In the genomic region with DNA sequence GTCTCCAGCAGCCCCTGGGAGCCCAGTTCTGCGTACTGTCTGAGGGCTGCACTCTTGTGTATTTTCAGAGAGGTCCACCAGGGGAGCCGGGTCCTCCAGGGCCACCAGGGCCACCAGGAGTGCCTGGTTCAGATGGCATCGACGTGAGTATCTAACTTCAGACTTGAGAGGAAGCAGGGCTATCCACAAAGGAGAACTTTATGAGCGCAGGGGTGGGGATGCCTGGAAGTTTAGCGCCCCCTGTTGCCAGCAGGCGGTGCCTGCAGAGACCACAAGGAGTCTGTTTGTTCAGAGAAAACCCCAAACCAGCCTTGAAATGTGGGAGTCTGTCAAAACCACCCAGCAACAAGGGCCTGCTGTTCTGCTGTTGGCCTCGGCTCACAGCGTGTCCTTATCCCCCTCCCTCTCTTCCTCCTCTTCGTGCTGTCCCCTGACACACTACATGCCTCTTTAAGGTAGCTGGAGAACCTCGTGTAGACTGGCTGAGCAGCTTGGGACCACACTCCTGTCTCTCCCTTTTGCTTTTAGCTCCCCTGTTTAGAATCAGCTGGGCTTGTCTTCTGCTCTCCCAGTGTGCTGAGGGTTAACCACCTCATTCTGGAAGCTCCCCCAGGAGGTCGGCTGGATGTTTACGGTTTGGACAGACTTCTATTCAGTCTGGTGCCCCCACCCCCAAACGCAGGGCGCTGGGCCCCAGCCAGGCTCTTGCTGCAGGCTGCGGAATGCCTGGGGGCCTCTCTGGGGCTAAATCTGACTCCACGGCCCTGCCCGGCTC, we compare ENCODE assay signal across 8 mouse cellular contexts. TPM values are rescaled to one million over a fixed set of nuclear protein-coding genes. Genes with fewer than 3 reads are reported as not detected.
A peak's percentile ranks its signal among the peaks of the same experiment; 100 is the strongest.
DNase-seq lines count a peak whose midpoint lies in the region; ATAC-seq lines count a peak whose summit lies in the region.

No protein-coding gene starts in this region.

- no peak overlapping the region for H3K9ac ChIP-seq in forebrain, embryonic 14.5 days (ENCODE audit: low read length)

- peaks cover 2% of the 10 kb centered on the region; the same call in 1 of the 2 replicates for H3K4me1 ChIP-seq in forebrain, embryonic 14.5 days (ENCODE audit: control insufficient read depth, insufficient read depth, low read length)
- peaks cover 37% of the 10 kb centered on the region for H3K4me1 ChIP-seq in hindbrain, embryonic 10.5 days (replicated peaks)

- 0 out of 2 replicates have a peak overlapping the region, but pooled peaks have one; percentile 10 for H3K27ac ChIP-seq in forebrain, embryonic 14.5 days (ENCODE audit: low read depth, low read length)
- peak overlapping the region; percentile 85 for H3K27ac ChIP-seq in hindbrain, embryonic 10.5 days

- peak; percentile 64 for ATAC-seq in forebrain, embryonic 14.5 days

- 0 out of 2 replicates have a peak overlapping the region, but pooled peaks have one; percentile 7 for H3K4me2 ChIP-seq in forebrain, embryonic 14.5 days (ENCODE audit: low read length)

- 8% methylated on average over 18 of the region's 18 CpGs for WGBS in forebrain, embryonic 14.5 days
- WGBS in hindbrain, embryonic 10.5 days: 7% methylated on average over 18 of the region's 18 CpGs

- peaks cover 3% of the 10 kb centered on the region; the same call in 1 of the 2 replicates for H3K27me3 ChIP-seq in forebrain, embryonic 14.5 days (replicated peaks; ENCODE audit: control insufficient read depth, insufficient read depth, low read length)
- peaks cover 34% of the 10 kb centered on the region for H3K27me3 ChIP-seq in hindbrain, embryonic 10.5 days (ENCODE audit: insufficient read depth, poor library complexity, severe bottlenecking)

- H3K9me3 ChIP-seq in forebrain, embryonic 14.5 days (replicated peaks; ENCODE audit: control insufficient read depth, low read length): no peaks in the 10 kb centered on the region
- H3K9me3 ChIP-seq in hindbrain, embryonic 10.5 days: no peaks in the 10 kb centered on the region

- peak; percentile 31 for DNase-seq in MN1 (ENCODE audit: low spot score)
- DNase-seq in cerebellum, adult 11-12 months: peak; percentile 58
- peak; percentile 76 for DNase-seq in forebrain, embryonic 14.5 days (ENCODE audit: low spot score)
- DNase-seq in hindbrain, embryonic 10.5 days (ENCODE audit: low spot score): peak; percentile 81
- peak; percentile 72 to 76 for DNase-seq in layer of hippocampus, postnatal 14 days (ENCODE audit: low spot score in 2 of 2)
- DNase-seq in lung, postnatal 14 days: peak; percentile 74
- peak; percentile 76 for DNase-seq in ovary, postnatal 36 days (ENCODE audit: low spot score)
- peak; percentile 52 to 58 for DNase-seq in thymus, postnatal 36 days

- no peak overlapping the region for H3K4me3 ChIP-seq in forebrain, embryonic 14.5 days (ENCODE audit: low read depth, low read length)
- peak overlapping the region; percentile 27 for H3K4me3 ChIP-seq in hindbrain, embryonic 10.5 days

- no peaks in the 10 kb centered on the region for H3K36me3 ChIP-seq in forebrain, embryonic 14.5 days (ENCODE audit: control insufficient read depth, insufficient read depth, low read length)
- no peaks in the 10 kb centered on the region for H3K36me3 ChIP-seq in hindbrain, embryonic 10.5 days

RNA-seq across cellular contexts. Expression of gene Col9a2, which starts 1.9 kb away (rescaled TPM):
- polyA plus RNA-seq in forebrain, embryonic 14.5 days (2014; fragmentation: Nextera tagmentation; extraction: Ambion mirVana): 2.2 and 3.8 TPM in 2 replicates
- polyA plus RNA-seq in hindbrain, embryonic 10.5 days (2016; fragmentation: Nextera tagmentation; extraction: Ambion mirVana): 6.4 and 6.5 TPM in 2 replicates
- 1 to 10 TPM; 5.7 to 7.0 TPM for total RNA-seq in layer of hippocampus, postnatal 14 days (2021)

RNA-seq across cellular contexts. Expression of gene Smap2, which starts 24.0 kb away (rescaled TPM):
- polyA plus RNA-seq in forebrain, embryonic 14.5 days (2014; fragmentation: Nextera tagmentation; extraction: Ambion mirVana): 35.3 and 40.9 TPM in 2 replicates
- polyA plus RNA-seq in hindbrain, embryonic 10.5 days (2016; fragmentation: Nextera tagmentation; extraction: Ambion mirVana): 15.2 and 19.2 TPM in 2 replicates
- total RNA-seq in layer of hippocampus, postnatal 14 days (2021): 100 to 1,000 TPM; 138 to 140 TPM

RNA-seq across cellular contexts. Expression of gene Zmpste24, which starts 57.0 kb away (rescaled TPM):
- 22.3 and 26.3 TPM in 2 replicates for polyA plus RNA-seq in forebrain, embryonic 14.5 days (2014; fragmentation: Nextera tagmentation; extraction: Ambion mirVana)
- 27.9 and 29.6 TPM in 2 replicates for polyA plus RNA-seq in hindbrain, embryonic 10.5 days (2016; fragmentation: Nextera tagmentation; extraction: Ambion mirVana)
- 10 to 100 TPM; 24.7 to 25.6 TPM for total RNA-seq in layer of hippocampus, postnatal 14 days (2021)

Comparison
In these comparisons a context has a peak if more than half of its experiments do, and no peak if none do; other contexts are left out.
1. DNase-seq: peak in every context shown above with its lines; median percentile 81 in hindbrain, embryonic 10.5 days; 76 in forebrain, embryonic 14.5 days; 76 in ovary, postnatal 36 days; 74 in layer of hippocampus, postnatal 14 days; 74 in lung, postnatal 14 days; 58 in cerebellum, adult 11-12 months; 55 in thymus, postnatal 36 days; 31 in MN1.